Mouse (Mus musculus): ENCODE data around the gene Mcoln1. TPM values are rescaled to one million over a fixed set of nuclear protein-coding genes. Genes with fewer than 3 reads are reported as not detected.

Gene Mcoln1
- polyA plus RNA-seq, 1 experiment from 2014 or later = 105 TPM

DNA sequence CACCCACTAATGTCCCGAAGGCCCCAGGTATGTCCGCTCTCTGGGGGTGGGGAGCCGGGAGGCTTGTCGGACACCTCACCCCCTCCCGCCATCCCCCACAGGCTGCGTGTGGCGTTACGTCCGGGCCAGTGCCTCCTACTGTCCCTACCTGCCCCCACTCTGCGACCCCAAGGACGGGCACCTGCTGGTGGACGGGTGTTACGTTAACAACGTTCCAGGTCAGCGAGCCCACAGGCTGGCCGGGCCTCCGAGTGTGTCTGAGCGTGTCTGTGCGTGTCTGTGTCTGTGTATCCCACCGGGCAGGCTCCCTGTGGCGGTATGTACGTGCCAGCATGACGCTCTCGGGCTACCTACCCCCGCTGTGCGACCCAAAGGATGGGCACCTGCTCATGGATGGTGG, 37.4 kb downstream of the Mcoln1 start:
- no peak for ATAC-seq

DNA sequence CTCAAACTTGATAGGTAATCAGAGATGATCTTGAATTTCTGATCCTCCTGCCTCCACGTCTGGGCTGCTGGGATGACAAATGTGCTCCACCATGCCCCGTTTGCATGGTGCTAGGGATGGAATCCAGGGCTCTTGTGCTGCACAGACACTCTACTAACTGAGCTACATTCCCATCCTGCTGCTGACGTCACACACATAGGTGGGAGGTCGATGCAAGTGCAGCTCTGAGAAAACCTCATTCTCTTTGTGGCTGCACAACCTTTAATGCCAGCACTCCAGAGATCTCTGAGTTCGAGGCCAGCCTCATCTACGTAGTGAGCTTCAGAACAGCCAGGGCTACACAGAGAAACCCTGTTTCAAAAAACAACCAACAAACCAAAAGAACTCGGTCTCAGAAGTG, 38.9 kb downstream of the Mcoln1 start:
- TF ChIP-seq CTCF (IDR thresholded peaks at IDR 0.05; ENCODE audit: low read depth) = no peak
- WGBS = 86% methylated on average over 7 of the region's 7 CpGs
- Histone ChIP-seq H3K4me3 (ENCODE audit: low read depth, low read length) (no peak overlapping the region), H3K9ac (ENCODE audit: low read depth, low read length) (no peak overlapping the region), H3K9me3 (ENCODE audit: control insufficient read depth) (no peaks in the 10 kb centered on the region), H3K36me3 (ENCODE audit: control insufficient read depth, insufficient read depth) (peaks cover 95% of the 10 kb centered on the region), H3K4me2 (replicated peaks; ENCODE audit: low read depth) (no peak overlapping the region), H3K27me3 (replicated peaks; ENCODE audit: control insufficient read depth, insufficient read depth, low read length) (no peaks in the 10 kb centered on the region), H3K4me1 (replicated peaks; ENCODE audit: control insufficient read depth, insufficient read depth, low read length) (no peaks in the 10 kb centered on the region), H3K27ac (ENCODE audit: low read depth, low read length) (no peak overlapping the region)
- ATAC-seq = no peak

More for the DNA sequence above, 37.4 kb downstream of the Mcoln1 start:
- Histone ChIP-seq H3K9me3 (ENCODE audit: control insufficient read depth) (no peaks in the 10 kb centered on the region), H3K27ac (ENCODE audit: low read depth, low read length) (no peak overlapping the region), H3K9ac (ENCODE audit: low read depth, low read length) (no peak overlapping the region), H3K36me3 (ENCODE audit: control insufficient read depth, insufficient read depth) (peaks cover 89% of the 10 kb centered on the region), H3K4me2 (replicated peaks; ENCODE audit: low read depth) (no peak overlapping the region), H3K4me3 (ENCODE audit: low read depth, low read length) (no peak overlapping the region), H3K4me1 (replicated peaks; ENCODE audit: control insufficient read depth, insufficient read depth, low read length) (no peaks in the 10 kb centered on the region), H3K27me3 (replicated peaks; ENCODE audit: control insufficient read depth, insufficient read depth, low read length) (no peaks in the 10 kb centered on the region)
- WGBS = 94% methylated on average over 26 of the region's 26 CpGs
- TF ChIP-seq CTCF (IDR thresholded peaks at IDR 0.05; ENCODE audit: low read depth) = no peak

DNA sequence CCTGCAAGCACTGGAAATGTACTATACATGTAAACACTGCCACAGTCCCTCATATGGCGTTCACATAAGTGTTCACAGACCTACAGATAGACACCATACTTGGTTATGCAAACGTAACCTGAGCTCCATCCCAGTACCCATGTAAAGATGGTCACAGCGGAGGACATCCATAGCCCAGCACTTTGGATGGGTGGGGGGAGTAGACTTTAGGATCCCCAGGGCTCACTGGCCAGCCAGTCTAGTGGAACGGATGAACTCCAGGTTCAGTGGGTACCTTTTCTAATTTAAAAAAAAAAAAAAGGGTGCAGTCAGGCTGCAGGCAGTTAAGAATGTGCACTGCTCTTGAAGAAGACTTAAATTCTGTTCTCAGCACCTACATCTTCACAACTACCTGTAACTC, 39.8 kb downstream of the Mcoln1 start:
- no peak for TF ChIP-seq CTCF (IDR thresholded peaks at IDR 0.05; ENCODE audit: low read depth)
- Histone ChIP-seq H3K4me2 (replicated peaks; ENCODE audit: low read depth) (no peak overlapping the region), H3K4me1 (replicated peaks; ENCODE audit: control insufficient read depth, insufficient read depth, low read length) (no peaks in the 10 kb centered on the region), H3K27ac (ENCODE audit: low read depth, low read length) (no peak overlapping the region), H3K9me3 (ENCODE audit: control insufficient read depth) (no peaks in the 10 kb centered on the region), H3K27me3 (replicated peaks; ENCODE audit: control insufficient read depth, insufficient read depth, low read length) (no peaks in the 10 kb centered on the region), H3K4me3 (ENCODE audit: low read depth, low read length) (no peak overlapping the region), H3K9ac (ENCODE audit: low read depth, low read length) (no peak overlapping the region), H3K36me3 (ENCODE audit: control insufficient read depth, insufficient read depth) (peaks cover 98% of the 10 kb centered on the region)
- WGBS = 93% methylated on average over 4 of the region's 4 CpGs
- ATAC-seq = no peak

DNA sequence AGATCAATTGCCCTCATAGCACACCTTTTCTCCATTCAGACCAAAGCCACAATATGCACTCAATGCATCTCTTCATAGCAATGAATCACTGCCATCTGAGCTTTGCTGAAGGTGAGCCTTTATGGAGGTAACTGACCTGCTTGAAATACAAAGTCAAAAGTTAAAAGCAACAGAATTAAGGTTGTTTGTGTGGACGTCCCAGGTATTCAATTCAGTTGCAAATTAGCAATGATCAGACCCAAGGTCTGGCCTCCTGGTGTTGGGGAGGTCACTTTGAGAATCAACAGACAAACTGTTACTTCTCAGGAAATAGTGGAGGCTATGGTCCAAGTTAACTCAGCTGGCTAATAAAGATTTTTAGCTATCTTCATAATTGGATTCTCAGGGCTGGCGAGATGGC, 46.3 kb downstream of the Mcoln1 start:
- H3K4me2 ChIP-seq (replicated peaks; ENCODE audit: low read depth) = no peak overlapping the region
- no peak for TF ChIP-seq CTCF (IDR thresholded peaks at IDR 0.05; ENCODE audit: low read depth)
- no peaks in the 10 kb centered on the region for H3K27me3 ChIP-seq (replicated peaks; ENCODE audit: control insufficient read depth, insufficient read depth, low read length)
- no peak overlapping the region for H3K27ac ChIP-seq (ENCODE audit: low read depth, low read length)
- no peaks in the 10 kb centered on the region for H3K9me3 ChIP-seq (ENCODE audit: control insufficient read depth)
- no peaks in the 10 kb centered on the region for H3K4me1 ChIP-seq (replicated peaks; ENCODE audit: control insufficient read depth, insufficient read depth, low read length)
- WGBS = 91% methylated on average over 2 of the region's 2 CpGs
- H3K4me3 ChIP-seq (ENCODE audit: low read depth, low read length) = no peak overlapping the region
- H3K36me3 ChIP-seq (ENCODE audit: control insufficient read depth, insufficient read depth) = peaks cover 44% of the 10 kb centered on the region
- H3K9ac ChIP-seq (ENCODE audit: low read depth, low read length) = no peak overlapping the region
- no peak for ATAC-seq

DNA sequence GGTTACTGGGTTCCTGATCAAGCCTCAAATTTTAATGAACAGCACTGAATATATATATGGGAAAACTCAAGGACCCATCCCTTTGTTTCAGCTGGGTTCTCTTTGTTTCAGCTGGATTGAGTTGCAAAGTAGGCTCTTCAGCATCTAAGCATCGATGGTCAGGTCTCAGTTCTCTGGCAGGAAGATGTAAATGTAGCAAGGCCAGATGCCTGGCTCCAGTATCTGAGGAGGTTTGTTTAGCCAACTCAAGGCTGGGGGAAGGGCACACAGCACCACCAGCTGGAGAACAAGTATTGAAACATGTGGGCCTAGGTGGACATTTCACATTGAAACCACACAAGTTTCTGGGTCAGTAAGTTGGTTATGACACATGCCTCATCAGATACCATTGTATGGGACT, 52.0 kb downstream of the Mcoln1 start:
- Histone ChIP-seq H3K4me3 (ENCODE audit: low read depth, low read length) (no peak overlapping the region), H3K4me2 (replicated peaks; ENCODE audit: low read depth) (no peak overlapping the region), H3K4me1 (replicated peaks; ENCODE audit: control insufficient read depth, insufficient read depth, low read length) (no peaks in the 10 kb centered on the region), H3K9ac (ENCODE audit: low read depth, low read length) (no peak overlapping the region), H3K27me3 (replicated peaks; ENCODE audit: control insufficient read depth, insufficient read depth, low read length) (no peaks in the 10 kb centered on the region), H3K36me3 (ENCODE audit: control insufficient read depth, insufficient read depth) (no peaks in the 10 kb centered on the region), H3K27ac (ENCODE audit: low read depth, low read length) (no peak overlapping the region), H3K9me3 (ENCODE audit: control insufficient read depth) (no peaks in the 10 kb centered on the region)
- no peak for ATAC-seq
- 88% methylated on average over 1 of the region's 1 CpGs for WGBS
- TF ChIP-seq CTCF (IDR thresholded peaks at IDR 0.05; ENCODE audit: low read depth) = no peak

DNA sequence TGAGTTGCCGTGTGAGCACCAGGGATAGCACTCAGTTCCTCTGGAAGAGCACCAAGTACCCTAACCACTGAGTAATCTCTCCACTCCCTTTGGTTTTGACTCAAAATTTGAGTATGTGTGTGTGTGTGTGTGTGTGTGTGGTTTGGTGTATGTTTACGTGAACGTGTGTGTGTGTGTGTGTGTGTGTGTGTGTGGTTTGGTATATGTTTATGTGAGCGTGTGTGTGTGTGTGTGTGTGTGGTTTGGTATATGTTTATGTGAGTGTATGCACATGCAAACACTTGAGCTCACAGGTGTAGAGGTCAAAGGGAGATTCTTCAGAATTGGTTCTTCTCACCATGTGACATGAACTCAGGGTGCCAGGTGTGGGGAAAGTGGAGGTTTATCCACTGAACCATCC, 55.9 kb downstream of the Mcoln1 start:
- H3K4me2 ChIP-seq (replicated peaks; ENCODE audit: low read depth) = no peak overlapping the region
- no peak overlapping the region for H3K4me3 ChIP-seq (ENCODE audit: low read depth, low read length)
- H3K9ac ChIP-seq (ENCODE audit: low read depth, low read length) = no peak overlapping the region
- ATAC-seq = peak; percentile 95
- no peaks in the 10 kb centered on the region for H3K9me3 ChIP-seq (ENCODE audit: control insufficient read depth)
- no peak for TF ChIP-seq CTCF (IDR thresholded peaks at IDR 0.05; ENCODE audit: low read depth)
- no peaks in the 10 kb centered on the region for H3K36me3 ChIP-seq (ENCODE audit: control insufficient read depth, insufficient read depth)
- H3K27me3 ChIP-seq (replicated peaks; ENCODE audit: control insufficient read depth, insufficient read depth, low read length) = no peaks in the 10 kb centered on the region
- no peak overlapping the region for H3K27ac ChIP-seq (ENCODE audit: low read depth, low read length)
- H3K4me1 ChIP-seq (replicated peaks; ENCODE audit: control insufficient read depth, insufficient read depth, low read length) = no peaks in the 10 kb centered on the region
- WGBS = 63% methylated on average over 4 of the region's 4 CpGs

Other genes with a start within 250 kb of the Mcoln1 start
- gene Insr, start 220.8 kb upstream of the Mcoln1 start, polyA plus RNA-seq (2015; fragmentation: Nextera tagmentation; extraction: Ambion mirVana) = 20.7 and 21.3 TPM in 2 replicates
- 0.16 and 0.41 TPM in 2 replicates for gene A430078G23Rik, start 147.0 kb upstream of the Mcoln1 start, polyA plus RNA-seq (2015; fragmentation: Nextera tagmentation; extraction: Ambion mirVana)
- 4.5 and 5.7 TPM in 2 replicates for gene Arhgef18, start 107.5 kb upstream of the Mcoln1 start, polyA plus RNA-seq (2015; fragmentation: Nextera tagmentation; extraction: Ambion mirVana)
- gene Pex11g, start 32.8 kb upstream of the Mcoln1 start, polyA plus RNA-seq (2015; fragmentation: Nextera tagmentation; extraction: Ambion mirVana) = 14.3 and 14.9 TPM in 2 replicates
- not detected in 2 replicates for gene Tex45, start 29.6 kb upstream of the Mcoln1 start, polyA plus RNA-seq (2015; fragmentation: Nextera tagmentation; extraction: Ambion mirVana)
- gene Zfp358, start 7.3 kb upstream of the Mcoln1 start, polyA plus RNA-seq (2015; fragmentation: Nextera tagmentation; extraction: Ambion mirVana) = 16.5 and 18.1 TPM in 2 replicates
- gene Pnpla6, start 14.9 kb downstream of the Mcoln1 start, polyA plus RNA-seq (2015; fragmentation: Nextera tagmentation; extraction: Ambion mirVana) = 36.1 and 43.9 TPM in 2 replicates
- 0.63 and 0.76 TPM in 2 replicates for gene C330021F23Rik, start 67.5 kb downstream of the Mcoln1 start, polyA plus RNA-seq (2015; fragmentation: Nextera tagmentation; extraction: Ambion mirVana)
- 20.9 and 22.9 TPM in 2 replicates for gene Camsap3, start 86.8 kb downstream of the Mcoln1 start, polyA plus RNA-seq (2015; fragmentation: Nextera tagmentation; extraction: Ambion mirVana)
- gene Xab2, start 120.9 kb downstream of the Mcoln1 start, polyA plus RNA-seq (2015; fragmentation: Nextera tagmentation; extraction: Ambion mirVana) = 16.8 and 17.5 TPM in 2 replicates
- 152 TPM in 2 replicates for gene Pet100, start 121.1 kb downstream of the Mcoln1 start, polyA plus RNA-seq (2015; fragmentation: Nextera tagmentation; extraction: Ambion mirVana)
- not detected in 2 replicates for gene Pcp2, start 125.1 kb downstream of the Mcoln1 start, polyA plus RNA-seq (2015; fragmentation: Nextera tagmentation; extraction: Ambion mirVana)
- 163 and 185 TPM in 2 replicates for gene Stxbp2, start 130.5 kb downstream of the Mcoln1 start, polyA plus RNA-seq (2015; fragmentation: Nextera tagmentation; extraction: Ambion mirVana)
- gene Retn, start 155.3 kb downstream of the Mcoln1 start, polyA plus RNA-seq (2015; fragmentation: Nextera tagmentation; extraction: Ambion mirVana) = not detected in 2 replicates
- gene Mcemp1, start 165.3 kb downstream of the Mcoln1 start, polyA plus RNA-seq (2015; fragmentation: Nextera tagmentation; extraction: Ambion mirVana) = 0.09 and 0.22 TPM in 2 replicates
- gene Fcor, start 171.9 kb downstream of the Mcoln1 start, polyA plus RNA-seq (2015; fragmentation: Nextera tagmentation; extraction: Ambion mirVana) = 1.5 and 2.8 TPM in 2 replicates
- gene Trappc5, start 175.8 kb downstream of the Mcoln1 start, polyA plus RNA-seq (2015; fragmentation: Nextera tagmentation; extraction: Ambion mirVana) = 22.8 and 23.9 TPM in 2 replicates
- gene Fcer2a, start 193.7 kb downstream of the Mcoln1 start, polyA plus RNA-seq (2015; fragmentation: Nextera tagmentation; extraction: Ambion mirVana) = not detected in 2 replicates
- not detected in 2 replicates for gene Clec4g, start 220.2 kb downstream of the Mcoln1 start, polyA plus RNA-seq (2015; fragmentation: Nextera tagmentation; extraction: Ambion mirVana)
- 0.22 and 0.27 TPM in 2 replicates for gene Cd209a, start 248.5 kb downstream of the Mcoln1 start, polyA plus RNA-seq (2015; fragmentation: Nextera tagmentation; extraction: Ambion mirVana)